Mouse (Mus musculus) MEL (cell line): ENCODE results near the gene Piezo1. TPM values are rescaled to one million over a fixed set of nuclear protein-coding genes. Genes with fewer than 3 reads are reported as not detected.

ENCODE experiments used
- DNase-seq: peaks from one replicate; pipeline ENCODE4 v3.0.0; 2011; ENCODE audit warnings: low read depth, low spot score
- H3K27ac ChIP-seq: 2 replicates; pipeline ENCODE4 v1.5.1; 2012; ENCODE audit warnings: low read depth, mild to moderate bottlenecking, control low read depth, low read length, moderate library complexity; ENCODE audit not compliant: control insufficient read depth
- H3K27me3 ChIP-seq, 2 experiments: fragments of 150-350 bp in 1 of 2; sonication (generic) in 1 of 2; 2 replicates each; pipeline ENCODE4 v1.6.1; 2012; ENCODE audit warnings: low read length in 2 of 2, mild to moderate bottlenecking in 2 of 2, improper control_type of control experiment in 1 of 2, moderate library complexity in 1 of 2; ENCODE audit not compliant: insufficient read depth in 2 of 2, control insufficient read depth in 1 of 2
- H3K36me3 ChIP-seq, 2 experiments: 2 replicates each; pipeline ENCODE4 v1.6.1; 2012 to 2014; ENCODE audit warnings: low read length in 2 of 2, improper control_type of control experiment in 1 of 2, inconsistent platforms in 1 of 2, mild to moderate bottlenecking in 1 of 2; ENCODE audit not compliant: insufficient read depth in 2 of 2, control insufficient read depth in 1 of 2
- H3K4me1 ChIP-seq, 2 experiments: fragments of 150-350 bp in 1 of 2; sonication (generic) in 1 of 2; 2 replicates each; pipeline ENCODE4 v1.6.1; 2012; ENCODE audit warnings: low read length in 2 of 2, improper control_type of control experiment in 1 of 2, mild to moderate bottlenecking in 1 of 2; ENCODE audit not compliant: insufficient read depth in 2 of 2, control insufficient read depth in 1 of 2
- H3K4me3 ChIP-seq, 2 experiments: fragments of 150-350 bp in 1 of 2; sonication (generic) in 1 of 2; 2 replicates each; pipeline ENCODE4 v1.5.1; 2012; ENCODE audit warnings: low read depth in 2 of 2, low read length in 2 of 2, mild to moderate bottlenecking in 2 of 2, moderate library complexity in 2 of 2, control low read depth in 1 of 2, improper control_type of control experiment in 1 of 2; ENCODE audit not compliant: control insufficient read depth in 1 of 2, insufficient read depth in 1 of 2
- H3K79me2 ChIP-seq: 2 replicates; pipeline ENCODE4 v1.6.1; 2012; ENCODE audit warnings: mild to moderate bottlenecking, low read length, moderate library complexity; ENCODE audit not compliant: control insufficient read depth, poor library complexity, insufficient read depth
- H3K9ac ChIP-seq: 2 replicates; pipeline ENCODE4 v1.6.1; 2012; ENCODE audit warnings: low read depth, mild to moderate bottlenecking, control low read depth, low read length, moderate library complexity; ENCODE audit not compliant: control insufficient read depth, poor library complexity, severe bottlenecking
- H3K9me3 ChIP-seq: fragments of 150-350 bp; sonication (generic); replicated peaks from 2 replicates; pipeline ENCODE4 v1.6.1; 2012; ENCODE audit warnings: mild to moderate bottlenecking, low read length, improper control_type of control experiment, moderate library complexity; ENCODE audit not compliant: insufficient read depth
- E2F4 ChIP-seq: IDR thresholded peaks from 2 replicates; pipeline ENCODE4 v1.6.1; 2011; ENCODE audit warnings: low read depth, low read length, improper control_type of control experiment, borderline replicate concordance
- EP300 ChIP-seq, 2 experiments: IDR thresholded peaks; 2 replicates each; pipeline ENCODE4 v1.6.1; 2011; ENCODE audit warnings: improper control_type of control experiment in 2 of 2, low read length in 2 of 2, low read depth in 1 of 2, mild to moderate bottlenecking in 1 of 2
- ETS1 ChIP-seq: IDR thresholded peaks from 2 replicates; pipeline ENCODE4 v1.6.1; 2012; ENCODE audit warnings: low read depth, mild to moderate bottlenecking, inconsistent platforms, low read length, improper control_type of control experiment, moderate library complexity
- GABPA ChIP-seq: IDR thresholded peaks from 2 replicates; pipeline ENCODE4 v1.6.1; 2012; ENCODE audit warnings: low read depth, mild to moderate bottlenecking, inconsistent platforms, low read length, improper control_type of control experiment, moderate library complexity
- GATA1 ChIP-seq: IDR thresholded peaks from 2 replicates; pipeline ENCODE4 v1.6.1; 2011; ENCODE audit warnings: low read depth, low read length, improper control_type of control experiment
- KAT2A ChIP-seq: conservative IDR thresholded peaks from 2 replicates; pipeline ENCODE4 v1.6.1; 2012; ENCODE audit warnings: low read depth, low read length, improper control_type of control experiment, inconsistent platforms
- MAZ ChIP-seq: IDR thresholded peaks from 2 replicates; pipeline ENCODE4 v1.6.1; 2012; ENCODE audit warnings: low read depth, mild to moderate bottlenecking, inconsistent platforms, low read length, improper control_type of control experiment
- MXI1 ChIP-seq: IDR thresholded peaks from 2 replicates; pipeline ENCODE4 v1.6.1; 2011; ENCODE audit warnings: mild to moderate bottlenecking, low read depth, low read length, improper control_type of control experiment
- MYB ChIP-seq: IDR thresholded peaks from 2 replicates; pipeline ENCODE4 v1.6.1; 2011; ENCODE audit warnings: mild to moderate bottlenecking, low read depth, low read length, improper control_type of control experiment
- MYC ChIP-seq: IDR thresholded peaks from 2 replicates; pipeline ENCODE4 v1.6.1; 2011; ENCODE audit warnings: low read depth, mild to moderate bottlenecking, low read length, improper control_type of control experiment, moderate library complexity
- POLR2A ChIP-seq, 2 experiments: IDR thresholded peaks; 2 replicates each; pipeline ENCODE4 v1.6.1; 2011 to 2012; ENCODE audit warnings: low read length in 2 of 2, mild to moderate bottlenecking in 2 of 2, control low read depth in 1 of 2, improper control_type of control experiment in 1 of 2, low read depth in 1 of 2, moderate library complexity in 1 of 2; ENCODE audit not compliant: control insufficient read depth in 1 of 2, insufficient read depth in 1 of 2, poor library complexity in 1 of 2
- TBP ChIP-seq: IDR thresholded peaks from 2 replicates; pipeline ENCODE4 v1.8.0; 2011; ENCODE audit warnings: low read depth, low read length, improper control_type of control experiment
- TCF12 ChIP-seq: IDR thresholded peaks from 2 replicates; pipeline ENCODE4 v1.6.1; 2014; ENCODE audit warnings: low read depth, mild to moderate bottlenecking, inconsistent platforms, low read length, improper control_type of control experiment, moderate library complexity
- USF2 ChIP-seq, 2 experiments: IDR thresholded peaks; 2 replicates each; pipeline ENCODE4 v1.6.1; 2011 to 2012; ENCODE audit warnings: improper control_type of control experiment in 2 of 2, low read length in 2 of 2, borderline replicate concordance in 1 of 2, inconsistent platforms in 1 of 2, low read depth in 1 of 2, mild to moderate bottlenecking in 1 of 2; ENCODE audit not compliant: insufficient read depth in 1 of 2
- ZKSCAN1 ChIP-seq: IDR thresholded peaks from 2 replicates; pipeline ENCODE4 v1.6.1; 2012; ENCODE audit warnings: low read depth, mild to moderate bottlenecking, inconsistent platforms, low read length, improper control_type of control experiment, moderate library complexity
- ZNF384 ChIP-seq: IDR thresholded peaks from 2 replicates; pipeline ENCODE4 v1.6.1; 2012; ENCODE audit warnings: low read depth, mild to moderate bottlenecking, inconsistent platforms, low read length, improper control_type of control experiment
- polyA plus RNA-seq, 2 experiments: library from polyadenylated mRNA; stranded (reverse) in 1 of 2; unstranded in 1 of 2; fragments of >175 nt in 1 of 2; fragments of >200 nt in 1 of 2; gene quantifications; 2 replicates each; pipeline versions ENCODE4 v1.2.1 to v1.2.4; 2012; ENCODE audit warnings: low replicate concordance in 2 of 2, low read depth in 1 of 2; ENCODE audit not compliant: insufficient read length in 2 of 2, insufficient read depth in 1 of 2, missing spikeins in 1 of 2
- total RNA-seq: library from RNA; depleted of rRNA; stranded (reverse); fragments of 300-350 nt; gene quantifications from 2 replicates; pipeline ENCODE4 v1.2.3, GENCODE M21; 2012

Piezo1 gene
- total and polyA plus RNA-seq, 3 experiments, result 35.1 to 223 (median 144) TPM

DNA sequence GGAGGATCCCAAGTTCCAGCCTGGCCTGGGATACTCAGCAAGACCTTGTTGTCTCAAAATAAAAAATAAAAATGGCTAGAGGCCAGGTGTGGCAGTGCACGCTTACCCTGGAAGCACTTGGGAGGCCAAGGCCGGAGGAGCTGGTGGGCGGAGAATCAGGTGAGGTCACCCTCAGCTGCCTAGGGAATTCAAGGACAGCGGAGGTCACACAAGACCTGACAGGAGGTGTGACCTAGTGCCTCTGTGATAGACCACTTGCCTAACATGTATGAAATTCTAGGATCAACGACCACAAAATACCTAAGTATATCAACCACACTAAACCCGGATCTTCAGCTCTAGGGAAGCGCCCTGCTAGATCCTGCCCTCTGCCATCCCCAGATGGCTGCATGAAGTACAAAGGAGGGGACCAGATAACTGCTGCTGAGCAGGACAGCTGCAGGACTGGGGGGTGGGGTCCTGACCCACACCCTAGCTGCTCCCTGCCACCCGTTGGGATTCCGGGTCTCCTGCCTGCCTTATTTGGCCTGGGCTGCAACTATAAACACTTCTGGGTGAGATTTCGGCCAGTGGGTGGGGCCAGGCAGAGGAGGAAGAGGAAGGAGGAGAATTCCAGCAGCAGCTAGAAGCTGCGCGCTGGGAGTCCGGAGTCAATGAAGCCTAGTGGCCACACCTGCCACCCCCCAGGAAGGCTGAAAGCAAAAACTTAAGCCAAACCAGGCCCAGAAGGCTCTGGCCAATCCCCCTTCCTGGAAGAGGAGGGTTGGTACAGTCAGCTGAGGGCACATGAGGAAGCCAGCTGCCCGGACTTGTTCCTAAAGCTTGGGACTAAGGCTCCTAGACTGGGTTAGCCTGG is 28.1 kb downstream of the Piezo1 start:
- no peak for DNase-seq
- TF ChIP-seq MYB (no peak), TCF12 (no peak), MAZ (no peak), GATA1 (no peak), POLR2A (IDR thresholded peaks at IDR 0.05; ENCODE audit: control insufficient read depth in 1 of 2, insufficient read depth in 1 of 2, low read depth in 1 of 2, low read length in 2 of 2, poor library complexity in 1 of 2) (no peak), EP300 (IDR thresholded peaks at IDR 0.05; ENCODE audit: low read depth in 1 of 2, low read length in 2 of 2) (no peak), USF2 (IDR thresholded peaks at IDR 0.05; ENCODE audit: borderline replicate concordance in 1 of 2, insufficient read depth in 1 of 2, low read depth in 1 of 2, low read length in 2 of 2) (no peak), ETS1 (no peak), KAT2A (no peak)
- no peak overlapping the region for H3K27ac ChIP-seq
- peaks cover 0 to 7% of the 10 kb centered on the region in 2 experiments; a peak in 2 of 4 replicates for H3K36me3 ChIP-seq
- 0 out of 4 replicates have a peak, but pooled peaks cover 0 to 3% of the 10 kb centered on the region in 2 experiments for H3K4me1 ChIP-seq
- no peaks in the 10 kb centered on the region for H3K9me3 ChIP-seq
- H3K4me3 ChIP-seq, result no peak overlapping the region
- no peaks in the 10 kb centered on the region for H3K27me3 ChIP-seq
- no peak overlapping the region for H3K9ac ChIP-seq
- H3K79me2 ChIP-seq, result peaks cover 25% of the 10 kb centered on the region; the same call in 1 of the 2 replicates

DNA sequence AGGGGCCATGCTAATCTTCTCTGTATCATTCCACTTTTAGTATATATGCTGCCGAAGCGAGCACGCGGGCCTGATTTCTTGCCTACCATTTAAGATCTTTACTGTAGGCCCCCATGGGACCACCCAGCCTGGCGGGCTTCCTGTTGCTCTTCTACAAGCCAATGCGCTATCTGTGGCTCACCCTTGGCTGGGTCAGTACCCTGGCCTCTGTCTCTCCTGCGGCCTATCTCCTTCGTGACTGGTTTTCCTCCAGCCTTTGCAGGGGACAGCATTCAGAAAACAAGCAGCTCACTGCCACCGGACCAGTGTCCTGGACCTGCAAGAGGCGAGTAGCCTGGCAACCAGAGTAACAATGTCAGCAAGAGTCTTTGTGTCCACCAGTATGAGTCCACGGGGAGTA is 30.5 kb downstream of the Piezo1 start:
- 0 out of 4 replicates have a peak, but pooled peaks cover 0 to 3% of the 10 kb centered on the region in 2 experiments for H3K4me1 ChIP-seq
- no peak overlapping the region for H3K9ac ChIP-seq
- no peak for TF ChIP-seq E2F4
- TF ChIP-seq POLR2A (IDR thresholded peaks at IDR 0.05; ENCODE audit: control insufficient read depth in 1 of 2, insufficient read depth in 1 of 2, low read depth in 1 of 2, low read length in 2 of 2, poor library complexity in 1 of 2), result no peak
- TF ChIP-seq, all 39 proteins: peak for 0
- H3K36me3 ChIP-seq, result peaks cover 0 to 6% of the 10 kb centered on the region in 2 experiments; a peak in 2 of 4 replicates
- no peaks in the 10 kb centered on the region for H3K9me3 ChIP-seq
- no peaks in the 10 kb centered on the region for H3K27me3 ChIP-seq
- no peak for DNase-seq
- H3K27ac ChIP-seq, result no peak overlapping the region
- H3K79me2 ChIP-seq, result peaks cover 19% of the 10 kb centered on the region; the same call in 1 of the 2 replicates
- no peak overlapping the region for H3K4me3 ChIP-seq

DNA sequence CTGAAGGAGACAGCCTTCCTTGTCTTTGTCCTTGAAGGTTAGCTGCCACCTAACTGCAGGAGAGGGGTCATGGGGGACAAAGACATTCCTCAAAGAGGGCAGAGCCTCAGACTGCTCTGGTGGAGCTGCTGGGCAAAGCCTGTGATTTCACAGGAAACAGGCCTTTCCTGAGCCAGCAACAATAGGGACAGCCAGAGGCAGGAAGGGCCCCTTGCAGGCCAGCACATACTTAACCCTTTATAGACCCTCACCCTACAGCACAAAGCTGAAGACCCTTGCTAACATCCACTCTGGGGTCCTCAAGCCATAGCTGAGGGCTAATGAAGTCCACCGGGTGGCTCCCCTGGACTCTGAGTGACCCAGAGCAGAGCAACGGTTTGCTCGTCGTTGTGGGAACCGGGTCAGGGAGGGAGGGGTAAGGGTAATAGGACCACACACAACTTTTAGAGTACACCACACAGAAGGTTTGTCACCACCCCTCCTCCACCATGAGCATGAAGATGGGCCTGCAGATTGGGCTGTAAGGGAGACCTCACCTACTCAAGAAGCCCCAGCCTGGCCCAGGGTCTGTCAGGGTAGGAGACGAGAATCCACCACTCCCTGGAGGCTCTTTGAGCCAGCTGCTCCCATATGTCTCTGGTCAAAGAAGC is 33.5 kb downstream of the Piezo1 start:
- peaks cover 12% of the 10 kb centered on the region; the same call in 1 of the 2 replicates for H3K79me2 ChIP-seq
- no peak overlapping the region for H3K27ac ChIP-seq
- H3K9ac ChIP-seq, result no peak overlapping the region
- H3K4me3 ChIP-seq, result no peak overlapping the region
- DNase-seq, result no peak
- TF ChIP-seq TBP (no peak), MYC (no peak), MXI1 (no peak), GABPA (no peak), ZKSCAN1 (no peak), ZNF384 (no peak)
- H3K27me3 ChIP-seq, result no peaks in the 10 kb centered on the region
- no peaks in the 10 kb centered on the region for H3K4me1 ChIP-seq
- H3K9me3 ChIP-seq, result no peaks in the 10 kb centered on the region
- H3K36me3 ChIP-seq, result peaks cover 0 to 5% of the 10 kb centered on the region in 2 experiments; a peak in 2 of 4 replicates
